Mouse (Mus musculus) embryonic fibroblast, embryonic 13.5 days (primary cell): ENCODE data around the gene Dpp6. TPM values are rescaled to one million over a fixed set of nuclear protein-coding genes. Genes with fewer than 3 reads are reported as not detected.

Experiments
- H3K27ac ChIP-seq: 2 replicates; pipeline ENCODE4 v1.5.1; 2012; ENCODE audit warnings: low read length, control low read depth, inconsistent platforms; ENCODE audit not compliant: insufficient read depth
- H3K4me1 ChIP-seq: 2 replicates; pipeline ENCODE4 v1.6.1; 2011; ENCODE audit warnings: low read length; ENCODE audit not compliant: control insufficient read depth, insufficient read depth
- H3K4me3 ChIP-seq: 2 replicates; pipeline ENCODE4 v1.5.1; 2011; ENCODE audit warnings: mild to moderate bottlenecking, control low read depth, low read length; ENCODE audit not compliant: insufficient read depth
- CTCF ChIP-seq: IDR thresholded peaks from 2 replicates; pipeline ENCODE4 v1.5.1; 2011; ENCODE audit warnings: mild to moderate bottlenecking, control low read depth, low read length, moderate library complexity, borderline replicate concordance; ENCODE audit not compliant: insufficient read depth
- POLR2A ChIP-seq: IDR thresholded peaks from 2 replicates; pipeline ENCODE4 v1.6.1; 2011; ENCODE audit warnings: low read depth, mild to moderate bottlenecking, control low read depth, low read length, moderate library complexity
- polyA plus RNA-seq: library from polyadenylated mRNA; stranded (reverse); fragments of >200 nt; gene quantifications from 2 replicates; pipeline ENCODE4 v1.2.4, GENCODE M21; 2011; ENCODE audit warnings: low read depth; ENCODE audit not compliant: missing spikeins, insufficient read length

Dpp6 gene
- polyA plus RNA-seq, 1 experiment, result 0.14 TPM

DNA sequence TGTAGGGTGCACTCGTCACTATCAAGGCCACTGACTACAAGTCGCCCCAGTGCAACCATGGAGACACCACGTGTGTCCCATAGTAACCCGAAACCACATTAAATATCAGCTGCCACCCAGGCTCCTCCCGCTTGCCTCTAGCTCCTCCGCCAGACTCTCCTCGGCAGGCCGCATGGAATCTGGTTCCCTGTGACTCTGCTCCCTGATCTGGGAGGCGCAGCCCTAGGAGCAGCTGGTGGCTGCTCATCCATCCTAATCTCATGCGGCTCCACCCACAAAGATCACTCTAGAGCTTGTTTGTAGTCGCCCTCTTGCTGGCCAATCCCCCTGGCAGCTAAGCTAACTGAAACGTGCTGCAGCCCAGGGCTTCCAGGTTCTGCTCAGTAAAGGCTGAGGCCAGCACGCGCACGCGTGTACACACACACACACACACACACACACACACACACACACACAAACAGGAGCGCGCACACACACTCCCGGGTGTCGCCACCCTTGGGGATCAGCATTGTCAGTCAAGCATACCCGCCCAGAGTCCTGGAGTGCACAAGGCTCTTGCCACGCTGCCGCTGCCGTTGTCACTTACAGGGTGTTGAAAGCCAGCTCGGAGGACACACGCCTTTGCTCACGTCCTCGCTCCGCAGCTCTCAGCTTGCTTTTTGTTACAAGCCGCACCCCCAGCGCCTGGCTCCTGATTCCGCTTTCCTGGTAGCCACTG is 87.5 kb downstream of the Dpp6 start:
- H3K27ac ChIP-seq, result no peak overlapping the region
- H3K4me1 ChIP-seq, result no peaks in the 10 kb centered on the region
- no peak overlapping the region for H3K4me3 ChIP-seq
- TF ChIP-seq CTCF, result no peak
- TF ChIP-seq POLR2A, result no peak

DNA sequence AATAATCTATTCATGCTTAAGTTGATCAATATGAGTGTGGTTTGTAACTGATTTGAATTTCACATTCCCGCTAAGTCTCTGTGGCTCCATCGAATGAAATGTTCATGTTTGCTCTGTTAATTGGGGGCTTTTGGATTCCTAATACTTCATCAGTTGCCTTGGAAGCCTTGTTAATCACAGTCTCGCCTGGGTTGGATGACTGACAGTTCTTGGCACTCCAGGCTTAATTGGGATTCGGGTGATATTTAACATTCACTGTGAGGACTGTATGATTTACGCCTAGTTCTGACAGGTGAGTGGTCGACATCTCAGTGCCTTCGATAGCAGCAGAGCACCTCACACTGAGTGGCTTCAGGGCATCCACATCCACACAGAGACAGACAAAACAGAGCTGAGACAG is 90.1 kb downstream of the Dpp6 start:
- H3K27ac ChIP-seq, result no peak overlapping the region
- no peaks in the 10 kb centered on the region for H3K4me1 ChIP-seq
- H3K4me3 ChIP-seq, result no peak overlapping the region
- TF ChIP-seq CTCF, result no peak

DNA sequence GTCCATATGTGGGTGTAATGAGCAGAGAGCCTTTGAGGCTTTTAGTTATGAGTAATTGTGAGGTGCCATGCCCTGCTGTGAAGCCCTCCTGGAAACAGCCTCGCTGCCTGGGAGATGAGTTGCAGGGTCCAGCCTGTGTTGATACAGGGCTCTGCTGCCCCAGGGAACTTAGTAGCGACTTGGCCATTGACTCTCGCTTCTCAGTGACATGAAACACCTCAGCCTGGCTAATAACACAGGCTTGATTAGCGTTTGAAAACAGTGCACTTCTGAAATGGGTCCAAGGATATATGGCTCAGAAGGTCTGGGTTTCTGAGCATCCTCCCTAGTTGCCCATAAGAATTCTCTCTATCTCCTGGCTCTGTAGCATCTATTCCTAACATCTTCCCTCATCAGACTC is 91.6 kb downstream of the Dpp6 start:
- TF ChIP-seq POLR2A (no peak), CTCF (no peak)
- no peak overlapping the region for H3K27ac ChIP-seq
- H3K4me3 ChIP-seq, result no peak overlapping the region
- H3K4me1 ChIP-seq, result no peaks in the 10 kb centered on the region

DNA sequence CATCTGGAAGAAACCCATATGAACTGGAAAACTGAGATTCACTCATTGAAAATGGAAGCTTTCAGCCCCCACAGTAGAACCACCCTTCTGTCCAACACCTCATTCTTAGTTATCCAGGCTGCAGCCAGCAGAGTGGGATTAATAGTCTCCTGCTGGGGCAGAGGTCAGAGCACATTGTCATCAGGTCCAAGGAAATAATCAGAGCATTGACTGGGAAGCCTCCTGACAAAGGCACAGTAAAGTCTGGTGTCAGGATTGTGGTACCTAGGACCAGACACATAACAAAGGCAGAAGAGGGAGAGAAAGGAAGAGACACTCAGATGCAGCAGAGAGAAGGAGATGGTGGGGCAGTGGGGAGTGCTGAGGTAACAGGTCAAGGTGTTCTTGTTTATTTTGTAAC is 93.3 kb downstream of the Dpp6 start:
- Histone ChIP-seq H3K4me1 (no peaks in the 10 kb centered on the region), H3K27ac (no peak overlapping the region), H3K4me3 (no peak overlapping the region)
- TF ChIP-seq CTCF, result no peak
- TF ChIP-seq POLR2A, result no peak

DNA sequence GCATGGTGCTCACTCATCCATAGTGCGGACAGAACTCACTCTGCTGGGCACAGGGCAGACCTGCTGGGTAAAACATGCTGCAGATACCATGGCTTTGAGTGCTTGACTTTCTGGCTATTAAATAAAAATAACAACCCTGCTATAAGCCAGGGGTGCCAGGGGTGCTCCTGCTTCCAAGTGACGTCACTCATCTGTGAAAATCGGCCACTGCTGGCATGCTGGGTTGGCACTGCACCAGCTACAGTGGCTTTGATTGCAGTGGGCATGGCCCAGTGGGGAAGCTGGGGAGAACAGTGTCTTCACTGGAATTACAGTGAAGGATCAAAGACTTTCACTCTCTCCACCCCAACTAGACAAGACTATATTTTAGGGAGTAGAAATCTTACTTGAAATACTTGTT is 95.0 kb downstream of the Dpp6 start:
- H3K27ac ChIP-seq, result no peak overlapping the region
- H3K4me3 ChIP-seq, result no peak overlapping the region
- H3K4me1 ChIP-seq, result no peaks in the 10 kb centered on the region
- TF ChIP-seq POLR2A (no peak), CTCF (no peak)

DNA sequence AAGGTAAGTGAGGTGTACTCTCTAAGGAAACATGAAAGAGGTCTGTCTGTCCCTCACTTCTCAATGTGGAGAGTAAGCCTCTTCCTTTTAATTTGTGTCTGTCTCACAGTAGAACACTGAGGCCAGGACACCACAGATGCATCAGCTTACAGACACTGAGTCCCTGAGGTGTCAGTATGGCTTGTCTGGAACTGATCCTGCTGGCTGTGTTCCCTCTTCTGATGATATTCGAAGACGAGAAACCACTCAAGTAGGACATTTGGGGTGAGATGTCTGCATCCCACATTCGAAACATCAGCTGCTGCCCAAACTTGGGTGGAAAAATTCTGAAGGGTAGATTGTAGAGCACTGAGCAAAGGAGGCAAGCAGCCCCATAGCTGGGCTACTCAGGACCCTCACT is 101.8 kb downstream of the Dpp6 start:
- TF ChIP-seq POLR2A (no peak), CTCF (no peak)
- Histone ChIP-seq H3K4me1 (no peaks in the 10 kb centered on the region), H3K27ac (no peak overlapping the region), H3K4me3 (no peak overlapping the region)

DNA sequence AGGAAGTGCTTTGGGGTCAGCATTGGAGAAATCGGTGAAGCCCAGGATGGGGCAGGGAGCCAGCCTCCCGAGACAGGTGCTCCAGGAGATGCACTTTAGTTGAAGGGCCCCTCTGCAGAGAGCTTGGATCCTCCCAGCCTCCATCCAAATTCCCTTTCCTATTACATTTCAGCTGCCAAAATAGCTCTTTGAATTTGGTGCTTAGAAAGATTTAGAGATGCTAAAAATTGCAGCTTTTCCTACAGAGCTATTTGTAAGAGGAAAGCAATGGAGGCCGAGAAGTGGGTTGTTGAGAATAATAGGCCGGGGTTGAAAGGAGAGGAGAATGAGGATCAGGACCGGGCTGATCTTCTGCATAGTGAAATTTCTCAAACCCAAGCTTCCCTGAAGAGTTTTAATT is 107.5 kb downstream of the Dpp6 start:
- H3K4me3 ChIP-seq, result no peak overlapping the region
- no peaks in the 10 kb centered on the region for H3K4me1 ChIP-seq
- TF ChIP-seq POLR2A (no peak), CTCF (no peak)
- H3K27ac ChIP-seq, result no peak overlapping the region

DNA sequence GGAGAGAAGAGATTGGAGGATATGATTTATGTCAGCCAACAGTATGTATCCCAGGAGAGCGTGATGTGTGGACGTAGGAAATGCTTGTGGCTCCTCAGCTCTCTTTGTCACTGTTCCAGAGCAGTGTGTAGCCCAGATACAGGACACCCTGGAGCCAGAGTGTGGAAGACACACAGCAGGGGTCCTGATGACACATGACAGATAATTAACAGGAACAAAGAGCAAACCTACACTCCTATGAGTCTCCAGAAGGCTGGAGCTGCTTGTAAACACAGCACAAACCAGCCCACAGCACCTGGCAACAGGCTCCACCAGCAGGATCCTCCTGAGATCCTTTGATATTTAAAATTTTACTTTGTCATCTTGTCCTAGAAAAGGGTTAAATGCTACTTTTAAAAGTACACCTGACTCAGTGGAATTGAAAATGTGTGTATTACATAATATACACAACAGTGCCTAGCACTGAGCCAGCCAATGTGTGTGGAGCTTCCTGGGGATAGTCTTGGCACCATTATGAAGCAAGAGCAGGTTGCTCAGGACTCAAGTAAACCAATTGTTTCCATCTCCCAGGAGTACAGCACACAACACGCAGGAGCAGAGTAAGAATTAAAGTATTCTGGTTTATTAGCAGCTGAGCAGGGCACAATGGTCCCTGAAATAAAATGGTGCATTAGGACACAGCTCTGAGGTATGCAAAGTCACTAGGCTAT is 115.6 kb downstream of the Dpp6 start:
- Histone ChIP-seq H3K4me3 (no peak overlapping the region), H3K4me1 (no peaks in the 10 kb centered on the region), H3K27ac (no peak overlapping the region)
- no peak for TF ChIP-seq CTCF
- TF ChIP-seq POLR2A, result no peak

DNA sequence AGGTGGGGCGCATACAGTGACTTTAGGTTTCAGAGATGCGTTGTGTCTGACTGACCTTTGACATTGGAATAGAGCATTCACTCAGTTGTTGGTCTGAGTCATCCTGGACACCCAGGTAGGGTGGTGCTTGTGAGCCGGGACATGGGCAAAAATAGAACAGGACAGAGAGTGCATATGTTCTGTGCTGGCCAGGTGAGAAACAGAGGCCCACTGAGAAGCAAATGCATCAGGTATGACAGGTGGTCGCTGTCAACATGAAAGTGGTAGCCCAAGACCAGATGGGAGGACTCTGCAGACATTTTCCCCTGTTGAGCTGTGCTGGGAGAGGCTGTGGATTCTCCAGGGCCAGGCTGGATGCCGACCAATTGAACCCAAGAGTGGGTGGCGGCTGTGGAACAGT is 117.9 kb downstream of the Dpp6 start:
- TF ChIP-seq POLR2A, result no peak
- no peak for TF ChIP-seq CTCF
- Histone ChIP-seq H3K4me1 (no peaks in the 10 kb centered on the region), H3K4me3 (no peak overlapping the region), H3K27ac (no peak overlapping the region)

DNA sequence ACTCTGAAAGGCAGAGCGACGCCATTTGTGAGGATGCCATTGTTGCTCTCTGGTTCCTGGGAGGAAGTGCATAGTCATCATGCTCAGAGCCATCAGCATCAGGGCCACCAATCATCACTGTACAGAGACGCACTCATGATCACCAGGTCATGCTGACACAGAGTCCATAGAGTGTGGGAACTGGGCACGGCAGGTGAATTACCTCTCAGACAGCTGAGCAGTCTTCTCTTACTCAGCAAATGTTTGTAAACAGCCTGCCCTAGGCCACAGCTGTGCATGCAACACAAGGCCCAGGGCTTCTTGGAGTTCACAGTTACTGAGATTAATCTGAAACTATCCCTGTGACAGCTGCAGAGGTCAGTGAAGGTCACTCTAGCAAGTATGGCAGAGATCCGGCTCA is 124.5 kb downstream of the Dpp6 start:
- no peak overlapping the region for H3K27ac ChIP-seq
- H3K4me1 ChIP-seq, result no peaks in the 10 kb centered on the region
- no peak overlapping the region for H3K4me3 ChIP-seq
- no peak for TF ChIP-seq POLR2A
- TF ChIP-seq CTCF, result no peak
